Mouse (Mus musculus) stomach, embryonic 16.5 days (tissue): ENCODE results near the gene Mylk. TPM values are rescaled to one million over a fixed set of nuclear protein-coding genes. Genes with fewer than 3 reads are reported as not detected.

Source experiments
- ATAC-seq: fragments of 200-750 bp; cut with Nextera tagmentation; 2 replicates; pipeline ENCODE4 v1.8.0; 2017; ENCODE audit warnings: moderate number of reproducible peaks, moderate TSS enrichment; ENCODE audit not compliant: insufficient read depth, low FRiP score
- H3K27ac ChIP-seq: fragments of 300-500 bp; sonication (generic); 2 replicates; pipeline ENCODE4 v1.5.1; 2014; ENCODE audit warnings: low read length
- H3K27me3 ChIP-seq: fragments of 300-500 bp; sonication (generic); 2 replicates; pipeline ENCODE4 v1.6.1; 2014; ENCODE audit warnings: low read length, control low read depth, mixed read lengths; ENCODE audit not compliant: control insufficient read depth, insufficient read depth
- H3K36me3 ChIP-seq: fragments of 300-500 bp; sonication (generic); 2 replicates; pipeline ENCODE4 v1.6.1; 2014; ENCODE audit warnings: low read length; ENCODE audit not compliant: control insufficient read depth, insufficient read depth
- H3K4me1 ChIP-seq: fragments of 300-500 bp; sonication (generic); 2 replicates; pipeline ENCODE4 v1.6.1; 2014; ENCODE audit warnings: low read length, control low read depth, mixed read lengths; ENCODE audit not compliant: control insufficient read depth, insufficient read depth
- H3K4me2 ChIP-seq: fragments of 300-500 bp; sonication (generic); 2 replicates; pipeline ENCODE4 v1.6.1; 2014; ENCODE audit warnings: low read depth, low read length, mixed read lengths
- H3K4me3 ChIP-seq: fragments of 300-500 bp; sonication (generic); replicated peaks from 2 replicates; pipeline ENCODE4 v1.5.1; 2014; ENCODE audit warnings: mild to moderate bottlenecking, low read length
- H3K9ac ChIP-seq: fragments of 300-500 bp; sonication (generic); 2 replicates; pipeline ENCODE4 v1.6.1; 2014; ENCODE audit warnings: low read length
- H3K9me3 ChIP-seq: fragments of 300-500 bp; sonication (generic); replicated peaks from 2 replicates; pipeline ENCODE4 v1.6.1; 2016; ENCODE audit warnings: low read length, control low read depth; ENCODE audit not compliant: control insufficient read depth
- WGBS: fragments of 180-500 bp; shearing (Covaris S2); extraction: QIAGEN DNeasy Blood & Tissue Kit; methylation state at CpG from one replicate; pipeline ENCODE4 v1.1.7; 2014; 5-methylcytosine and 5-hydroxymethylcytosine counted together
- polyA plus RNA-seq: library from polyadenylated mRNA; unstranded; fragments of >200 nt; fragmentation: Nextera tagmentation; extraction: Ambion mirVana; gene quantifications from 2 replicates; pipeline ENCODE4 v1.2.1, GENCODE M21; 2015

Gene Mylk
- polyA plus RNA-seq, 1 experiment from 2014 or later: 371 TPM

DNA sequence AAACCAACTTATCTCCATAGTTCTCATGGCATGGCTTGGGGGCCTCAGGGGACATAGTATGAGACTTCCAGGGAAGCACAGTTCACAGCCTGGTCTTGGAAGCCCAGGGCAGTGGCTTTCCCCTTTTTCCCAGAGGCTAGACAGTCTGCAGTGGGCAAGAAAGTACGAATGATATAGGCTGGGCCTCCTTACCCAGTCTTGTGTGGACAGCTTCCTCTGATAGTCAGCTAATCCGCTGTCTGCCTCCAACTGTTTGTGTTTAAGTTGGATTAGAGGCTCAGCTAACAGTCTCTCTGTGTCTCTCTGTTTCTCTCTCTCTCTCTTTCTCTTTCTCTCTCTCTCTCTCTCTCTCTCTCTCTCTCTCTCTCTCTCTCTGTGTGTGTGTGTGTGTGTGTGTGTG lies 156.0 kb downstream of the Mylk start:
- peak overlapping the region; percentile 43 for H3K9ac ChIP-seq
- no peak overlapping the region for H3K4me3 ChIP-seq
- no peak for ATAC-seq
- H3K4me1 ChIP-seq: peaks cover 28% of the 10 kb centered on the region
- no peaks in the 10 kb centered on the region for H3K36me3 ChIP-seq
- 48% methylated on average over 2 of the region's 2 CpGs for WGBS
- 0 out of 2 replicates have a peak, but pooled peaks cover 3% of the 10 kb centered on the region for H3K27me3 ChIP-seq
- peak overlapping the region; percentile 83 for H3K27ac ChIP-seq
- no peak overlapping the region for H3K4me2 ChIP-seq
- no peaks in the 10 kb centered on the region for H3K9me3 ChIP-seq

DNA sequence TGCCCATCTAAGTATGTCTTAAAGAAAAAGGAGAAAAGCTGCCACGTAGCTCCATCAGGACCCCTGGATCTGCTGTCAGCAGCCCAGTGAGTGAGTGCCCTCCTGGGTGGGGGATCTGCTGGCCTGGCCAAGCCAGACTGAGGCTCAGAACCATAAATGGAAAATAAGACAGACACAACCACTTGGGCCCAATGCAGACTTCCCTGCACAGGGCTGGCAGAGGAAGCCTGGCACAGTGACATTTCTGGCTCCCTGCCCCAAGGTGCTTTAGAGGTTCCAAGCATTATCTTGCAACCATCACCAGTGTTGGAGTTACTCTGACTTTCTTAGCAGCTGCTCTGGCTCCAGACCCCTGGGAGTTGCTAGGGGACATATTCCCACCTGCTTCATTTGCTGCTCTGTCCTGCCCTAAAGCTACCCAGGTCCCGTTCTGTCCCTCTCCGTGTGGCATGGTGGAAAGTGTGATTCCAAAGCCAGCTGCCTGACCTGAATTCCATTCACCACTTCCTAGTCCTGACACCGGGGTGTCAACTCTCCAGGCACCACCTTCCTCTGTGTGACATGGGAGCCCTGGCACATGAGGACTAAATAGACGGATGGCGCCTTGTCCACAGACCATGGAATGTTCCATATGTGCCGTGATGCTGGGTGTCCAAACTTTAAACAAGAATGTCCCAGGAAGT lies 156.7 kb downstream of the Mylk start:
- Histone ChIP-seq H3K27ac (peak overlapping the region; percentile 83), H3K4me1 (peaks cover 28% of the 10 kb centered on the region), H3K4me2 (no peak overlapping the region), H3K27me3 (0 out of 2 replicates have a peak, but pooled peaks cover 3% of the 10 kb centered on the region), H3K4me3 (no peak overlapping the region), H3K36me3 (no peaks in the 10 kb centered on the region), H3K9me3 (no peaks in the 10 kb centered on the region), H3K9ac (peak overlapping the region; percentile 31; the same call in 1 of the 2 replicates)
- peak; percentile 67; the same call in 1 of the 2 replicates for ATAC-seq
- 68% methylated on average over 7 of the region's 7 CpGs for WGBS

DNA sequence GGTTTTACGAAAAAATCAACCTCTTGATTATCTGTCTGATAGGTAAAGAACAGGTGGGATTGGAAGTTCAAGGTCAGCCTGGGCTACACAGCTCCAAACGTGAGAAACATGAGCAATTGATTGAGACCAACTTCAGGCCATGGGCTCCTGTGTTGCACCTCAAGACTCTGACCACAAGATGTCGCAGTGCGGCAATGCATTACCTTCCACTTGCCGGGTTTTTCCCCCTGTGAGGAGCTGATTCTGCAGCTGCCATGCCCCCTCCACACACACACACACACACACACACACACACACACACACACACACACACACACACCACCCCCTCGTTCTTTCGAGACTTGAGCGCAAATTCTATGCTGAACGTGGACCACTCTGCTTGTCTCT lies 157.3 kb downstream of the Mylk start:
- Histone ChIP-seq H3K27ac (peak overlapping the region; percentile 57; the same call in 1 of the 2 replicates), H3K36me3 (no peaks in the 10 kb centered on the region), H3K4me2 (no peak overlapping the region), H3K9ac (no peak overlapping the region), H3K4me3 (no peak overlapping the region), H3K27me3 (0 out of 2 replicates have a peak, but pooled peaks cover 3% of the 10 kb centered on the region), H3K4me1 (peaks cover 28% of the 10 kb centered on the region), H3K9me3 (no peaks in the 10 kb centered on the region)
- 12% methylated on average over 9 of the region's 9 CpGs for WGBS
- ATAC-seq: no peak

DNA sequence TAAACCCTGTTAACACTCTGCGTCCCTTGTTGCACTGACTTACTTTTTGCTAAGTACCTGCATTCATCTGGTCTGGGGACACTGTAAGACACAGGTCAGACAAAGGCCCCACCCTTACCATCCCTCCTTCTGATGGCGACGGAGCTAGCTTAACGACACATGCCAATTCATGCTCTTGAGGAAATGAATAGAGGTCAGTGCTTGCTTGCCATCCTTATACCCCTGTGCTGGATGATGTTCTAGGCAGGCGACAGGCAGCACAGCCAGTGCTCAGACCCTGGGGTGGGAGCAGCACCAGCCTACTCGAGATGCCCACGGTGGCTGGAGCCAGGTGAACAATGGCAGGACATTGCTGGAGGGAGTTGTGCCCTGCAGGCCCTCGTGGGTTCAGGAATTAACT lies 157.8 kb downstream of the Mylk start:
- no peaks in the 10 kb centered on the region for H3K9me3 ChIP-seq

DNA sequence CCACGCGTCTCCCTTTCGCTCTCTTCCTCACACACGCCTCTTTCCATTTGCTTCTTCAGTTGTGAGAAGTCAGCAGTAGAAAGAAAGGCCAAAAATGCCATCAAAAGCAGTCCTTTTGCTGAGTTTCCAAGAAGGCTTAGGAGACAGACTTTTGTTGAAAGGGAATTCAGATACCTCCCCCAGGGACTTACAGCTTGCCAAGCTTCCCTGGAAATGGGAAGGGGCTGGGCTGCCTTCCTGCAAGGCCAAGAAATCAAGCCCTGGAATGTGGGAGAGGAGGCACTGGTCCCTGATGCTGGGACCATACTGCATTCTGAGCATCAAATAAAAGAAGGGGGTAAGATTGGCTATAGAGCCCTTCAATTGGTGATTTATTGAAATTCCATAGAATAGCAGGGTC lies 159.9 kb downstream of the Mylk start:
- no peak overlapping the region for H3K9ac ChIP-seq
- ATAC-seq: no peak
- H3K9me3 ChIP-seq: no peaks in the 10 kb centered on the region
- 0 out of 2 replicates have a peak overlapping the region, but pooled peaks have one; percentile 17 for H3K27ac ChIP-seq
- H3K4me3 ChIP-seq: no peak overlapping the region
- peaks cover 19% of the 10 kb centered on the region for H3K4me1 ChIP-seq
- 0 out of 2 replicates have a peak, but pooled peaks cover 3% of the 10 kb centered on the region for H3K27me3 ChIP-seq
- 79% methylated on average over 4 of the region's 4 CpGs for WGBS
- no peaks in the 10 kb centered on the region for H3K36me3 ChIP-seq
- no peak overlapping the region for H3K4me2 ChIP-seq

More for the DNA sequence above, 157.8 kb downstream of the Mylk start:
- no peak overlapping the region for H3K4me2 ChIP-seq
- 78% methylated on average over 8 of the region's 8 CpGs for WGBS
- H3K27me3 ChIP-seq: 0 out of 2 replicates have a peak, but pooled peaks cover 3% of the 10 kb centered on the region
- H3K9ac ChIP-seq: peak overlapping the region; percentile 20; the same call in 1 of the 2 replicates
- H3K36me3 ChIP-seq: no peaks in the 10 kb centered on the region
- no peak for ATAC-seq
- H3K4me3 ChIP-seq: no peak overlapping the region
- peaks cover 28% of the 10 kb centered on the region for H3K4me1 ChIP-seq
- H3K27ac ChIP-seq: no peak overlapping the region

DNA sequence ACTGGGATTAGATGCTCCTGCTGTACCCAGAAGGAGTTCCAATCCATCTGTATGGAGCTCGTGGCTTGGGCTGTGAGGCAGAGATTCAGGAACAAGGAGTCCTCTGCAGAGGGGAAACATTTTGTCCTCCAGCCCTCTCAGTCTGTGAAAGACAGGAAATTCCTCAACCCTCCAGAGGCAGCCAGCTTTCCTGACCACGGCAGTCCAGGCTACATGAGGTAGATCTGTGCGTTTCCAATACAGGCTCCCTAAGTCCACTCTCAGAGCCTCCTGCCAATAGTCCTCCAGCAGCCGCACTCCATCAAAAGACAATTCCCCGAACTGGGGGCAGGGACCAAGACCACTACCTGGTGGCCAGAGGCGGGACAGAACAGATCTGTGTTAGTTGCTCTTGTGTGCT lies 164.4 kb downstream of the Mylk start:
- H3K27ac ChIP-seq: peak overlapping the region; percentile 12; the same call in 1 of the 2 replicates
- no peak overlapping the region for H3K4me3 ChIP-seq
- ATAC-seq: peak; percentile 58; the same call in 1 of the 2 replicates
- H3K36me3 ChIP-seq: no peaks in the 10 kb centered on the region
- H3K9me3 ChIP-seq: no peaks in the 10 kb centered on the region
- 59% methylated on average over 6 of the region's 6 CpGs for WGBS
- H3K4me1 ChIP-seq: no peaks in the 10 kb centered on the region; the same call in 1 of the 2 replicates
- no peaks in the 10 kb centered on the region for H3K27me3 ChIP-seq
- no peak overlapping the region for H3K4me2 ChIP-seq
- no peak overlapping the region for H3K9ac ChIP-seq

DNA sequence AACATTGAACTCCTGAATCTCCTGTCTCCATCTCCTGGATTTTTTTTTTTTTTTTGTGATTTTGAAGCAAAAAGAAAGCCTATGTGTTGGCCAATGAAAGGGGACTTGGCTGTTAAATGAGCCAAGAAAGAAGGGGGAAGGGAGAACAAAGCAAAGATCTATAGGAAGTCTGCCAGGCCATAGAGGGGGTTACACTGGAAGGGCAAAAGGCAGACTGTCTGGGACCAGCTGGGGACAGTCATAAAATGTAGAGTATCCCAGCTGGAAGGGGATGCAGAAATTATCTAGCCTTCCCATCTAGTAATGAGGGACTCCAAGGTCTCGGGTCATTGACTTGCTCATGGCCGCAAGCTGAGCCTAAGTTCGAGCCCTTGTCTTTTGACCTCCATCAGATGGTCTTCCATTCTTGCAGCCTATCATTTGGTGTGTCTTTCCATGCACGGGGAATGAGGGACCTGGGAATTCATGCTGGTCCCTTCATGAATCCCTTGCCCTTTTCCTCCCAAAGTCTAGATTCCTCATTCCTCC lies 172.4 kb downstream of the Mylk start:
- Histone ChIP-seq H3K36me3 (no peaks in the 10 kb centered on the region), H3K27me3 (no peaks in the 10 kb centered on the region), H3K4me1 (peaks cover 21% of the 10 kb centered on the region), H3K4me3 (no peak overlapping the region), H3K4me2 (no peak overlapping the region), H3K9me3 (no peaks in the 10 kb centered on the region), H3K9ac (no peak overlapping the region), H3K27ac (no peak overlapping the region)
- 81% methylated on average over 4 of the region's 4 CpGs for WGBS
- no peak for ATAC-seq

DNA sequence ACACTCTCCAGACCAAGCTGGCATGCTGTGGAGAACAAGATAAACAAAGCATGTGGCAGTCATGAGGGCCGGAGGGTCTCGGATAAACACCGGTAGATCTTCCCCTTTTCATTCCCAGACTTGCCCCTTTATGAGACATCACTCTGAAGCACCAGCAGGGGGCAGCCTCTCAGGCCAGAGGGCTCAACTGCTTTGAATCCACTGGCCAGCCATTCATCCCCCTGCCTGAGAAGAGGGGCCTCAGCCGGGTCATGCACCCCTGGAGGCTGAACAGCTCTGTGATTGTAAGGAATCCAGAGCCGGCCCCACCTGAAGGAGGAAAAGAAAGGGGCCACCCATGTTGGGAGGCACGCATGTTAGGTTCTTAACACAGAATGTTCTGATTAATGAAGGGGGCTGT lies 175.2 kb downstream of the Mylk start:
- Histone ChIP-seq H3K4me1 (peaks cover 39% of the 10 kb centered on the region), H3K27ac (peak overlapping the region; percentile 87)
- ATAC-seq: no peak

DNA sequence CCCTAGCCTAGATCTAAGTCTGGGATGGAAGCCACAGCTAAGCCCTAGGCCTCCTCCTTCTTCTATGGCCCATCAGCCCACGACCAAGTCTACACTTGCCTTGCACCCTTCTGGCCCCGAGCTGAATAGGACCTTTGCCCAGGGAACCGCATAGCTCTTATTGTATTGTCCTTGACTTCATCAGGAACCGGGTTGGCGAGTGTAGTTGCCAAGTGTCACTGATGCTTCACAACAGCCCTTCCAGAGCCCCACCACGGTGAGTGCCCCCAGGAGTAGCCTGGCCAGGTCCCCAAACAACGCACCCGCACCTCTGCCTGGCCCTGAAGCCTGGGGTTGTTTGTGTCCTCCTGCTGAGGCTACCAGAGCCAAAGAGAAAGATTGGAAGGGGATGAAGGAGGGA lies 175.9 kb downstream of the Mylk start:
- Histone ChIP-seq H3K4me1 (peaks cover 44% of the 10 kb centered on the region), H3K27ac (peak overlapping the region; percentile 87)
- ATAC-seq: 0 out of 2 replicates have a peak, but pooled peaks have one; percentile 18

More for the DNA sequence above, 175.2 kb downstream of the Mylk start:
- 17% methylated on average over 6 of the region's 6 CpGs for WGBS
- Histone ChIP-seq H3K9me3 (no peaks in the 10 kb centered on the region), H3K4me2 (peak overlapping the region; percentile 58), H3K4me3 (no peak overlapping the region), H3K36me3 (no peaks in the 10 kb centered on the region), H3K27me3 (no peaks in the 10 kb centered on the region), H3K9ac (peak overlapping the region; percentile 74; the same call in 1 of the 2 replicates)

More for the DNA sequence above, 175.9 kb downstream of the Mylk start:
- Histone ChIP-seq H3K9ac (peak overlapping the region; percentile 74), H3K36me3 (no peaks in the 10 kb centered on the region), H3K4me2 (peak overlapping the region; percentile 58), H3K4me3 (peak overlapping the region; percentile 50), H3K9me3 (no peaks in the 10 kb centered on the region), H3K27me3 (no peaks in the 10 kb centered on the region)
- 40% methylated on average over 8 of the region's 8 CpGs for WGBS
